Mouse (Mus musculus) ES-Bruce4 (cell line): Measurements from ENCODE around the gene Fmo6.

Source experiments
- CTCF ChIP-seq: IDR thresholded peaks from one replicate; pipeline ENCODE4 v1.8.1; 2011; ENCODE audit warnings: low read depth, low read length
- EP300 ChIP-seq: IDR thresholded peaks from 2 replicates; pipeline ENCODE4 v1.6.1; 2011; ENCODE audit warnings: low read depth, low read length; ENCODE audit not compliant: insufficient read depth
- POLR2A ChIP-seq: IDR thresholded peaks from one replicate; pipeline ENCODE4 v1.8.1; 2011; ENCODE audit warnings: low read length; ENCODE audit not compliant: insufficient read depth

DNA sequence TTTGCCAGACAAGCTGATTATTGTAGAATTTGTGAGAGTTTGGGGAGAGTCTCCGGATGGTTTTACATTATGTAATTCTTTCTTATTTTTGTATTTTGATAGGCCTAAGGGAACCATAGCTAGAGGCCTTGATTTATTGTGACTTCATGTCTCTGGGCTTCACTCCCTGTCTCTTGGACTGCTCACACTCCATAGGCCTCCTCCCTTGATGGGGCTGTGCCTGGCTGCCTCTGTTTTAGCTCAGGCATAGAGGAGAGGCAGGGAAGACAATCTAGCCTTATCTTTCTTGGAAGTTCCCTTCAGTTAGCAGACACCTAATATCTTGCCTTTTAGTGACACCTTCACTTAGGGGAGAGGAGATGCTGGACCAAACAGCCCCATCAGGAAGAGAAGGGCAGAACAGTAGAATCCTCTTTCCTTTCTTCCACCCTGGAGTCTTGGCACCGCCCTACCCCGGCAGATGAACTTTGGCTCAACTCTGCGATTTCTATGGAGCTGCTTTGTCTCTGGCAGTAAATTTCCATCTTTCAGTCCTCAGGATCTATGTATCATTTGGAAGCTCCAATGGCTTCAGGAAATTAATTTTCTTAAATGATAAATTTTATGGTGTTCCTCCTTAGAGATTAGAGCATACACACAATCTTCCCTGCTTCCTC is 1.5 kb upstream of the Fmo6 start:
- TF ChIP-seq CTCF (no peak), POLR2A (no peak), EP300 (no peak)
